Mouse (Mus musculus): ENCODE measurements around the gene Med28.

- TF ChIP-seq KAT2A (IDR thresholded peaks at IDR 0.05; ENCODE audit: insufficient replicate concordance, low read length) (no peak), POLR2A (IDR thresholded peaks at IDR 0.05; ENCODE audit: low read depth, low read length) (no peak), NRF1 (IDR thresholded peaks at IDR 0.05; ENCODE audit: low read depth, low read length) (no peak), CTCF (conservative IDR thresholded peaks at IDR 0.05 in 1 of 2, IDR thresholded peaks at IDR 0.05 in 1 of 2; ENCODE audit: low read depth in 2 of 2, low read length in 2 of 2) (no peak), MEF2A (IDR thresholded peaks at IDR 0.05; ENCODE audit: borderline replicate concordance, low read depth, low read length) (no peak), NELFE (IDR thresholded peaks at IDR 0.05; ENCODE audit: low read depth, low read length) (no peak), MAX (IDR thresholded peaks at IDR 0.05; ENCODE audit: low read length) (no peak), SIN3A (IDR thresholded peaks at IDR 0.05; ENCODE audit: low read length) (no peak), USF1 (IDR thresholded peaks at IDR 0.05; ENCODE audit: low read depth, low read length) (no peak), RAD21 (IDR thresholded peaks at IDR 0.05; ENCODE audit: low read depth, low read length) (no peak), CHD2 (IDR thresholded peaks at IDR 0.05; ENCODE audit: low read length) (no peak)
Observed at GRCm38 (mm10) chr5:45475771-45476170, 44.3 kb upstream of the Med28 start.
